Mouse (Mus musculus) forebrain, embryonic 16.5 days (tissue): ENCODE results near the gene Eif3k. TPM values are rescaled to one million over a fixed set of nuclear protein-coding genes. Genes with fewer than 3 reads are reported as not detected.

Experiments used
- ATAC-seq: fragments of 200-750 bp; cut with Nextera tagmentation; 2 replicates; pipeline ENCODE4 v1.8.0; 2017; ENCODE audit warnings: mild to moderate bottlenecking, moderate library complexity
- H3K27ac ChIP-seq: fragments of 300-500 bp; sonication (generic); 2 replicates; pipeline ENCODE4 v1.5.1; 2014; ENCODE audit warnings: low read length, control low read depth
- H3K27me3 ChIP-seq: fragments of 300-500 bp; sonication (generic); replicated peaks from 2 replicates; pipeline ENCODE4 v1.6.1; 2014; ENCODE audit warnings: low read length; ENCODE audit not compliant: control insufficient read depth, insufficient read depth
- H3K36me3 ChIP-seq: fragments of 300-500 bp; sonication (generic); 2 replicates; pipeline ENCODE4 v1.6.1; 2014; ENCODE audit not compliant: control insufficient read depth, insufficient read depth
- H3K4me1 ChIP-seq: fragments of 300-500 bp; sonication (generic); replicated peaks from 2 replicates; pipeline ENCODE4 v1.6.1; 2014; ENCODE audit warnings: low read length; ENCODE audit not compliant: control insufficient read depth, insufficient read depth
- H3K4me2 ChIP-seq: fragments of 300-500 bp; sonication (generic); 2 replicates; pipeline ENCODE4 v1.6.1; 2014; ENCODE audit warnings: mild to moderate bottlenecking, low read length, control low read depth
- H3K4me3 ChIP-seq: fragments of 300-500 bp; sonication (generic); replicated peaks from 2 replicates; pipeline ENCODE4 v1.5.1; 2014; ENCODE audit warnings: mild to moderate bottlenecking, low read length, control low read depth
- H3K9ac ChIP-seq: fragments of 300-500 bp; sonication (generic); replicated peaks from 2 replicates; pipeline ENCODE4 v1.6.1; 2014; ENCODE audit warnings: low read depth, low read length, control low read depth
- H3K9me3 ChIP-seq: fragments of 300-500 bp; sonication (generic); 2 replicates; pipeline ENCODE4 v1.6.1; 2016; ENCODE audit warnings: low read length; ENCODE audit not compliant: control insufficient read depth
- WGBS: fragments of 180-500 bp; shearing (Covaris S2); extraction: QIAGEN DNeasy Blood & Tissue Kit; methylation state at CpG from one replicate; pipeline ENCODE4 v1.1.7; 2014; 5-methylcytosine and 5-hydroxymethylcytosine counted together
- polyA plus RNA-seq: library from polyadenylated mRNA; unstranded; fragments of >200 nt; fragmentation: Nextera tagmentation; extraction: Ambion mirVana; gene quantifications from 2 replicates; pipeline ENCODE4 v1.2.1, GENCODE M21; 2015

Eif3k gene
- polyA plus RNA-seq = 296 and 297 TPM in 2 replicates

GRCm38 (mm10) chr7:28981651-28982273 is at the start of gene Eif3k, which contains the start of gene Map4k1:
Gene Eif3k, minus strand, starts transcription at chr7:28981864.
Gene Map4k1, plus strand, starts transcription at chr7:28982050.
- peak; percentile 98 for ATAC-seq
- peak within 1 kb of the TSS; percentile 80 for H3K4me2 ChIP-seq
- peak within 1 kb of the TSS; percentile 65 for H3K9ac ChIP-seq
- H3K4me1 ChIP-seq = peaks cover 13% of the 10 kb centered on the region
- peak within 1 kb of the TSS; percentile 49 for H3K27ac ChIP-seq
- peak within 1 kb of the TSS; percentile 57 for H3K4me3 ChIP-seq
- H3K9me3 ChIP-seq = no peaks in the 10 kb centered on the region
- H3K27me3 ChIP-seq = no peaks in the 10 kb centered on the region
- under 1% methylated on average over 36 of the region's 36 CpGs for WGBS
- peaks cover 11% of the 10 kb centered on the region for H3K36me3 ChIP-seq

- ATAC-seq = no peak
- no peak overlapping the region for H3K27ac ChIP-seq
- H3K4me2 ChIP-seq = no peak overlapping the region
- H3K4me3 ChIP-seq = no peak overlapping the region
- no peak overlapping the region for H3K9ac ChIP-seq
- no peaks in the 10 kb centered on the region for H3K36me3 ChIP-seq
- WGBS = 93% methylated on average over 14 of the region's 14 CpGs
- H3K4me1 ChIP-seq = no peaks in the 10 kb centered on the region
- H3K27me3 ChIP-seq = no peaks in the 10 kb centered on the region
- H3K9me3 ChIP-seq = no peaks in the 10 kb centered on the region
Observed at GRCm38 (mm10) chr7:29029690-29030656, 48.3 kb upstream of the Eif3k start.

GRCm38 (mm10) chr7:29028761-29029160 is 47.1 kb upstream of the Eif3k start:
- no peak for ATAC-seq
- Histone ChIP-seq H3K4me1 (no peaks in the 10 kb centered on the region), H3K9ac (no peak overlapping the region), H3K4me2 (no peak overlapping the region), H3K4me3 (no peak overlapping the region), H3K27ac (no peak overlapping the region), H3K27me3 (no peaks in the 10 kb centered on the region), H3K36me3 (no peaks in the 10 kb centered on the region), H3K9me3 (no peaks in the 10 kb centered on the region)
- 76% methylated on average over 6 of the region's 6 CpGs for WGBS

GRCm38 (mm10) chr7:29026811-29027210 is 45.1 kb upstream of the Eif3k start:
- Histone ChIP-seq H3K9me3 (no peaks in the 10 kb centered on the region), H3K9ac (no peak overlapping the region), H3K36me3 (no peaks in the 10 kb centered on the region), H3K4me2 (no peak overlapping the region), H3K27me3 (no peaks in the 10 kb centered on the region), H3K4me1 (no peaks in the 10 kb centered on the region), H3K4me3 (no peak overlapping the region), H3K27ac (no peak overlapping the region)
- ATAC-seq = no peak
- WGBS = 64% methylated on average over 4 of the region's 4 CpGs

GRCm38 (mm10) chr7:29026195-29026594 is 44.5 kb upstream of the Eif3k start:
- no peak for ATAC-seq
- H3K4me3 ChIP-seq = no peak overlapping the region
- no peak overlapping the region for H3K4me2 ChIP-seq
- no peak overlapping the region for H3K27ac ChIP-seq
- H3K36me3 ChIP-seq = no peaks in the 10 kb centered on the region
- no peaks in the 10 kb centered on the region for H3K9me3 ChIP-seq
- H3K9ac ChIP-seq = no peak overlapping the region
- 87% methylated on average over 5 of the region's 5 CpGs for WGBS
- H3K27me3 ChIP-seq = no peaks in the 10 kb centered on the region
- H3K4me1 ChIP-seq = no peaks in the 10 kb centered on the region

- H3K27ac ChIP-seq = no peak overlapping the region
- no peaks in the 10 kb centered on the region for H3K4me1 ChIP-seq
- H3K9ac ChIP-seq = no peak overlapping the region
- no peak overlapping the region for H3K4me3 ChIP-seq
- peaks cover 5% of the 10 kb centered on the region for H3K27me3 ChIP-seq
- H3K9me3 ChIP-seq = no peaks in the 10 kb centered on the region
- no peak for ATAC-seq
- no peak overlapping the region for H3K4me2 ChIP-seq
- 80% methylated on average over 7 of the region's 7 CpGs for WGBS
- H3K36me3 ChIP-seq = no peaks in the 10 kb centered on the region
Observed at GRCm38 (mm10) chr7:29025566-29025965, 43.9 kb upstream of the Eif3k start.

GRCm38 (mm10) chr7:29023514-29023913 is 41.9 kb upstream of the Eif3k start:
- H3K4me2 ChIP-seq = no peak overlapping the region
- H3K9me3 ChIP-seq = no peaks in the 10 kb centered on the region
- no peak overlapping the region for H3K4me3 ChIP-seq
- ATAC-seq = no peak
- WGBS = 90% methylated on average over 8 of the region's 8 CpGs
- no peak overlapping the region for H3K9ac ChIP-seq
- peaks cover 8% of the 10 kb centered on the region for H3K4me1 ChIP-seq
- H3K27ac ChIP-seq = no peak overlapping the region
- H3K27me3 ChIP-seq = peaks cover 22% of the 10 kb centered on the region
- no peaks in the 10 kb centered on the region for H3K36me3 ChIP-seq

- 90% methylated on average over 8 of the region's 8 CpGs for WGBS
- Histone ChIP-seq H3K9me3 (no peaks in the 10 kb centered on the region), H3K27me3 (peaks cover 31% of the 10 kb centered on the region), H3K9ac (no peak overlapping the region), H3K4me2 (no peak overlapping the region), H3K36me3 (no peaks in the 10 kb centered on the region), H3K27ac (no peak overlapping the region), H3K4me1 (peaks cover 8% of the 10 kb centered on the region), H3K4me3 (no peak overlapping the region)
- no peak for ATAC-seq
Observed at GRCm38 (mm10) chr7:29022479-29022878, 40.8 kb upstream of the Eif3k start.

- ATAC-seq = no peak
Observed at GRCm38 (mm10) chr7:29019447-29020220, 38.0 kb upstream of the Eif3k start.

More at GRCm38 (mm10) chr7:29019447-29020220, 38.0 kb upstream of the Eif3k start:
- Histone ChIP-seq H3K9ac (peak overlapping the region; percentile 55), H3K27ac (no peak overlapping the region), H3K4me1 (peaks cover 8% of the 10 kb centered on the region), H3K36me3 (no peaks in the 10 kb centered on the region), H3K9me3 (no peaks in the 10 kb centered on the region), H3K27me3 (peaks cover 31% of the 10 kb centered on the region), H3K4me2 (peak overlapping the region; percentile 60), H3K4me3 (peak overlapping the region; percentile 43)
- WGBS = 4% methylated on average over 77 of the region's 88 CpGs
